Mouse (Mus musculus) intestine, embryonic 15.5 days (tissue): ENCODE measurements around the gene Xpc. TPM values are rescaled to one million over a fixed set of nuclear protein-coding genes. Genes with fewer than 3 reads are reported as not detected.
A peak's percentile ranks its signal among the peaks of the same experiment; 100 is the strongest.

Experiments
- ATAC-seq: fragments of 200-750 bp; cut with Nextera tagmentation; 2 replicates; pipeline ENCODE4 v1.8.0; 2017; ENCODE audit warnings: moderate TSS enrichment, moderate library complexity
- H3K27ac ChIP-seq: fragments of 300-500 bp; sonication (generic); 2 replicates; pipeline ENCODE4 v1.5.1; 2015; ENCODE audit warnings: mild to moderate bottlenecking, inconsistent platforms
- H3K27me3 ChIP-seq: fragments of 300-500 bp; sonication (generic); replicated peaks from 2 replicates; pipeline ENCODE4 v1.6.1; 2015; ENCODE audit warnings: inconsistent platforms
- H3K36me3 ChIP-seq: fragments of 300-500 bp; sonication (generic); 2 replicates; pipeline ENCODE4 v1.6.1; 2015; ENCODE audit warnings: inconsistent platforms
- H3K4me1 ChIP-seq: fragments of 300-500 bp; sonication (generic); replicated peaks from 2 replicates; pipeline ENCODE4 v1.6.1; 2015; ENCODE audit warnings: inconsistent platforms
- H3K4me2 ChIP-seq: fragments of 300-500 bp; sonication (generic); replicated peaks from 2 replicates; pipeline ENCODE4 v1.6.1; 2015; ENCODE audit warnings: mild to moderate bottlenecking, inconsistent platforms
- H3K4me3 ChIP-seq: fragments of 300-500 bp; sonication (generic); replicated peaks from 2 replicates; pipeline ENCODE4 v1.5.1; 2015; ENCODE audit warnings: inconsistent platforms
- H3K9ac ChIP-seq: fragments of 300-500 bp; sonication (generic); 2 replicates; pipeline ENCODE4 v1.6.1; 2015; ENCODE audit warnings: inconsistent platforms
- H3K9me3 ChIP-seq: fragments of 300-500 bp; sonication (generic); 2 replicates; pipeline ENCODE4 v1.6.1; 2016; ENCODE audit warnings: inconsistent platforms
- whole genome bisulfite sequencing: fragments of 180-500 bp; shearing (Covaris S2); methylation state at CpG from one replicate; pipeline ENCODE4 v1.1.7; 2015; 5-methylcytosine and 5-hydroxymethylcytosine counted together
- polyA plus RNA-seq: library from polyadenylated mRNA; unstranded; fragments of >200 nt; fragmentation: Nextera tagmentation; extraction: Ambion mirVana; gene quantifications from 2 replicates; pipeline ENCODE4 v1.2.1, GENCODE M21; 2015

The Xpc gene
- polyA plus RNA-seq, 1 experiment from 2014 or later: 16.8 TPM

GRCm38 (mm10) chr6:91465756-91466155 is 49.9 kb downstream of the Xpc start:
- 0 out of 2 replicates have a peak, but pooled peaks cover 3% of the 10 kb centered on the region for H3K4me1 ChIP-seq
- 81% methylated on average over 2 of the region's 2 CpGs for WGBS

GRCm38 (mm10) chr6:91459471-91459870 is 56.2 kb downstream of the Xpc start:
- Histone ChIP-seq H3K4me2 (no peak overlapping the region), H3K4me1 (no peaks in the 10 kb centered on the region), H3K27ac (no peak overlapping the region), H3K9ac (no peak overlapping the region), H3K36me3 (peaks cover 10% of the 10 kb centered on the region), H3K27me3 (no peaks in the 10 kb centered on the region), H3K4me3 (no peak overlapping the region), H3K9me3 (no peaks in the 10 kb centered on the region)
- ATAC-seq: peak; percentile 89
- 70% methylated on average over 1 of the region's 1 CpGs for WGBS

More at GRCm38 (mm10) chr6:91465756-91466155, 49.9 kb downstream of the Xpc start:
- no peaks in the 10 kb centered on the region for H3K27me3 ChIP-seq
- H3K4me3 ChIP-seq: no peak overlapping the region
- ATAC-seq: peak; percentile 41; the same call in 1 of the 2 replicates
- peaks cover 26% of the 10 kb centered on the region for H3K36me3 ChIP-seq
- no peak overlapping the region for H3K9ac ChIP-seq
- no peak overlapping the region for H3K27ac ChIP-seq
- no peaks in the 10 kb centered on the region for H3K9me3 ChIP-seq
- H3K4me2 ChIP-seq: no peak overlapping the region

- H3K36me3 ChIP-seq: no peaks in the 10 kb centered on the region
- H3K4me1 ChIP-seq: no peaks in the 10 kb centered on the region
- no peaks in the 10 kb centered on the region for H3K9me3 ChIP-seq
- no peak overlapping the region for H3K4me2 ChIP-seq
- no peak overlapping the region for H3K27ac ChIP-seq
- ATAC-seq: no peak
- no peak overlapping the region for H3K9ac ChIP-seq
- 40% methylated on average over 5 of the region's 5 CpGs for WGBS
- no peaks in the 10 kb centered on the region for H3K27me3 ChIP-seq
- H3K4me3 ChIP-seq: no peak overlapping the region
Measured at GRCm38 (mm10) chr6:91454546-91454945, 61.1 kb downstream of the Xpc start.

GRCm38 (mm10) chr6:91452056-91452455 is 63.6 kb downstream of the Xpc start:
- no peak for ATAC-seq
- no peak overlapping the region for H3K4me3 ChIP-seq
- 71% methylated on average over 1 of the region's 1 CpGs for WGBS

GRCm38 (mm10) chr6:91449472-91450225 is 66.0 kb downstream of the Xpc start:
- H3K4me3 ChIP-seq: no peak overlapping the region
- no peaks in the 10 kb centered on the region for H3K4me1 ChIP-seq
- no peak overlapping the region for H3K9ac ChIP-seq
- H3K27me3 ChIP-seq: no peaks in the 10 kb centered on the region
- no peak overlapping the region for H3K4me2 ChIP-seq
- H3K36me3 ChIP-seq: no peaks in the 10 kb centered on the region
- no peak overlapping the region for H3K27ac ChIP-seq
- ATAC-seq: no peak
- 42% methylated on average over 3 of the region's 3 CpGs for WGBS
- H3K9me3 ChIP-seq: no peaks in the 10 kb centered on the region

More at GRCm38 (mm10) chr6:91452056-91452455, 63.6 kb downstream of the Xpc start:
- Histone ChIP-seq H3K36me3 (no peaks in the 10 kb centered on the region), H3K9me3 (no peaks in the 10 kb centered on the region), H3K4me2 (no peak overlapping the region), H3K27me3 (no peaks in the 10 kb centered on the region), H3K9ac (no peak overlapping the region), H3K27ac (no peak overlapping the region), H3K4me1 (no peaks in the 10 kb centered on the region)

- no peak overlapping the region for H3K4me3 ChIP-seq
- H3K4me1 ChIP-seq: peaks cover 3% of the 10 kb centered on the region; the same call in 1 of the 2 replicates
- no peak for ATAC-seq
- no peak overlapping the region for H3K9ac ChIP-seq
- H3K27me3 ChIP-seq: no peaks in the 10 kb centered on the region
- WGBS: 70% methylated on average over 3 of the region's 3 CpGs
- H3K36me3 ChIP-seq: no peaks in the 10 kb centered on the region
- no peak overlapping the region for H3K27ac ChIP-seq
- H3K9me3 ChIP-seq: no peaks in the 10 kb centered on the region
- H3K4me2 ChIP-seq: no peak overlapping the region
Measured at GRCm38 (mm10) chr6:91445316-91445715, 70.4 kb downstream of the Xpc start.

- peak overlapping the region; percentile 55; the same call in 1 of the 2 replicates for H3K27ac ChIP-seq
- H3K4me3 ChIP-seq: peak overlapping the region; percentile 57
- H3K9me3 ChIP-seq: no peaks in the 10 kb centered on the region
- H3K4me1 ChIP-seq: peaks cover 3% of the 10 kb centered on the region; the same call in 1 of the 2 replicates
- H3K36me3 ChIP-seq: no peaks in the 10 kb centered on the region
- ATAC-seq: peak; percentile 82
- H3K9ac ChIP-seq: peak overlapping the region; percentile 54
- WGBS: 2% methylated on average over 19 of the region's 19 CpGs
- H3K27me3 ChIP-seq: peaks cover 3% of the 10 kb centered on the region; the same call in 1 of the 2 replicates
- peak overlapping the region; percentile 93 for H3K4me2 ChIP-seq
Measured at GRCm38 (mm10) chr6:91441145-91441662, 74.5 kb downstream of the Xpc start.

- Histone ChIP-seq H3K9ac (peak overlapping the region; percentile 62), H3K27me3 (peaks cover 3% of the 10 kb centered on the region; the same call in 1 of the 2 replicates), H3K4me3 (peak overlapping the region; percentile 57), H3K9me3 (no peaks in the 10 kb centered on the region), H3K27ac (peak overlapping the region; percentile 58), H3K4me1 (peaks cover 3% of the 10 kb centered on the region; the same call in 1 of the 2 replicates), H3K36me3 (no peaks in the 10 kb centered on the region), H3K4me2 (peak overlapping the region; percentile 93)
- 2% methylated on average over 30 of the region's 30 CpGs for WGBS
- ATAC-seq: peak; percentile 99
Measured at GRCm38 (mm10) chr6:91440474-91441144, 75.1 kb downstream of the Xpc start.

Other genes with a start within 250 kb of the Xpc start
- gene Wnt7a, start 104.5 kb downstream of the Xpc start, polyA plus RNA-seq: 0.08 TPM in 1 of 2 replicates, not detected in the other
- 38.0 and 39.7 TPM in 2 replicates for gene Chchd4, start 42.3 kb downstream of the Xpc start, polyA plus RNA-seq
- 36.4 and 40.5 TPM in 2 replicates for gene Tmem43, start 42.2 kb downstream of the Xpc start, polyA plus RNA-seq
- 268 and 270 TPM in 2 replicates for gene Lsm3, start within 50 bp of the Xpc start, polyA plus RNA-seq
- 78.0 and 87.9 TPM in 2 replicates for gene Slc6a6, start 168.2 kb upstream of the Xpc start, polyA plus RNA-seq